Comparison of ENCODE assay signal across 27 mouse cellular contexts in genomic region chr3:31051730-31052129, GRCm38 (mm10).
"Had no signal": no experiment of that assay in that cellular context is flagged by ENCODE, and none has a peak within 500 bp of the region (broad histone marks: within the 10 kb centered on the region; RNA-seq: fewer than 3 reads in every experiment).

No protein-coding gene starts in this region.

- H3K4me2 ChIP-seq: heart, embryonic 12.5 days; hindbrain, embryonic 12.5 days; hindbrain, embryonic 14.5 days; intestine, embryonic 15.5 days; limb, embryonic 12.5 days; liver, embryonic 12.5 days had no signal

- H3K4me1 ChIP-seq: intestine, embryonic 15.5 days; limb, embryonic 10.5 days; limb, embryonic 12.5 days had no signal

- ATAC-seq: hindbrain, embryonic 16.5 days; inflammation-experienced regulatory T-cells, adult 6 months; intestine, embryonic 15.5 days; intestine, postnatal 0 days; liver, embryonic 12.5 days had no signal

- H3K4me3 ChIP-seq: gastrocnemius, adult 2 months; heart, embryonic 10.5 days; heart, embryonic 12.5 days; hindbrain, embryonic 10.5 days; hindbrain, embryonic 12.5 days; intestine, embryonic 15.5 days; layer of hippocampus, adult 2 months; left cerebral cortex, adult 2 months; limb, embryonic 10.5 days; limb, embryonic 12.5 days; liver, embryonic 12.5 days had no signal

- DNase-seq: gastrocnemius, adult 2 months; gastrocnemius, postnatal 10 days; gastrocnemius, postnatal 25 days; heart, adult 18-20 months; heart, postnatal 10 days; heart, postnatal 4 days; kidney, adult 18-20 months; kidney, adult 8-10 months; kidney, postnatal 10 days; kidney, postnatal 25 days; kidney, postnatal 4 days; liver had no signal

- H3K27ac ChIP-seq: gastrocnemius, adult 2 months; heart, embryonic 10.5 days; hindbrain, embryonic 10.5 days; hindbrain, embryonic 12.5 days; hindbrain, embryonic 14.5 days; intestine, embryonic 15.5 days; layer of hippocampus, adult 2 months; left cerebral cortex, adult 2 months; limb, embryonic 10.5 days; limb, embryonic 12.5 days; liver, embryonic 12.5 days; liver, embryonic 14.5 days had no signal

- H3K9me3 ChIP-seq: heart, embryonic 10.5 days; heart, embryonic 12.5 days; hindbrain, embryonic 10.5 days; hindbrain, embryonic 12.5 days; intestine, embryonic 15.5 days; limb, embryonic 10.5 days; limb, embryonic 12.5 days; liver, embryonic 12.5 days had no signal

- H3K9ac ChIP-seq: heart, embryonic 12.5 days; hindbrain, embryonic 12.5 days; hindbrain, embryonic 14.5 days; intestine, embryonic 15.5 days; limb, embryonic 12.5 days; liver, embryonic 12.5 days; liver, embryonic 14.5 days had no signal

- H3K27me3 ChIP-seq: heart, embryonic 12.5 days; hindbrain, embryonic 12.5 days; intestine, embryonic 15.5 days; limb, embryonic 12.5 days; liver, embryonic 12.5 days had no signal
